Mouse (Mus musculus) megakaryocyte, embryonic 14.5 days (primary cell): ENCODE results near the gene Dph5. TPM values are rescaled to one million over a fixed set of nuclear protein-coding genes. Genes with fewer than 3 reads are reported as not detected.

ENCODE experiments used
- H3K27me3 ChIP-seq: replicated peaks from 2 replicates; pipeline ENCODE3; 2012; ENCODE audit warnings: inconsistent platforms
- H3K36me3 ChIP-seq: replicated peaks from 2 replicates; pipeline ENCODE3; 2012; ENCODE audit warnings: low read length, inconsistent platforms, mixed read lengths
- H3K4me1 ChIP-seq: 2 replicates; pipeline ENCODE4 v1.6.1; 2012; ENCODE audit warnings: inconsistent platforms
- H3K4me3 ChIP-seq: replicated peaks from 2 replicates; pipeline ENCODE3; 2012; ENCODE audit warnings: moderate library complexity, mild to moderate bottlenecking, inconsistent platforms
- H3K9me3 ChIP-seq: 2 replicates; pipeline ENCODE4 v1.6.1; 2012; ENCODE audit warnings: inconsistent platforms
- FLI1 ChIP-seq: IDR thresholded peaks from 2 replicates; pipeline ENCODE4 v1.6.1; 2012; ENCODE audit warnings: low read length, inconsistent platforms, mixed read lengths
- GATA1 ChIP-seq: IDR thresholded peaks from 3 replicates; pipeline ENCODE4 v1.6.1; 2012; ENCODE audit warnings: mixed read lengths, low read length, inconsistent platforms, borderline replicate concordance
- polyA plus RNA-seq: library from polyadenylated mRNA; stranded (reverse); fragments of >175 nt; gene quantifications from 2 replicates; pipeline ENCODE4 v1.2.3, GENCODE M21; 2012; ENCODE audit warnings: low replicate concordance; ENCODE audit not compliant: insufficient read depth

Gene Dph5
- polyA plus RNA-seq, 1 experiment, result 3.7 TPM

GRCm38 (mm10) chr3:115949220-115949920, 61.7 kb downstream of the Dph5 start:
- TF ChIP-seq FLI1, result no peak
- TF ChIP-seq GATA1, result no peak
- Histone ChIP-seq H3K4me3 (no peak overlapping the region), H3K36me3 (peaks cover 99% of the 10 kb centered on the region), H3K27me3 (no peaks in the 10 kb centered on the region), H3K9me3 (no peaks in the 10 kb centered on the region), H3K4me1 (peaks cover 14% of the 10 kb centered on the region)

- Histone ChIP-seq H3K4me1 (peaks cover 14% of the 10 kb centered on the region), H3K4me3 (no peak overlapping the region), H3K27me3 (no peaks in the 10 kb centered on the region), H3K36me3 (peaks cover 99% of the 10 kb centered on the region), H3K9me3 (no peaks in the 10 kb centered on the region)
- TF ChIP-seq FLI1 (no peak), GATA1 (no peak)
These were observed 62.6 kb downstream of the Dph5 start for GRCm38 (mm10) chr3:115949921-115950877.

GRCm38 (mm10) chr3:115951221-115951620, 63.6 kb downstream of the Dph5 start:
- Histone ChIP-seq H3K9me3 (no peaks in the 10 kb centered on the region), H3K27me3 (no peaks in the 10 kb centered on the region), H3K4me3 (no peak overlapping the region), H3K4me1 (peaks cover 14% of the 10 kb centered on the region), H3K36me3 (peaks cover 99% of the 10 kb centered on the region)
- no peak for TF ChIP-seq FLI1
- no peak for TF ChIP-seq GATA1

- TF ChIP-seq GATA1 (no peak), FLI1 (no peak)
- no peaks in the 10 kb centered on the region for H3K9me3 ChIP-seq
- H3K36me3 ChIP-seq, result peaks cover 99% of the 10 kb centered on the region
- H3K4me3 ChIP-seq, result no peak overlapping the region
- no peaks in the 10 kb centered on the region for H3K27me3 ChIP-seq
- H3K4me1 ChIP-seq, result peaks cover 13% of the 10 kb centered on the region
These were observed 64.7 kb downstream of the Dph5 start for GRCm38 (mm10) chr3:115952356-115952755.

GRCm38 (mm10) chr3:115953088-115953487, 65.5 kb downstream of the Dph5 start:
- H3K9me3 ChIP-seq, result no peaks in the 10 kb centered on the region
- peaks cover 99% of the 10 kb centered on the region for H3K36me3 ChIP-seq

GRCm38 (mm10) chr3:115957223-115957622, 69.6 kb downstream of the Dph5 start:
- no peak overlapping the region for H3K4me3 ChIP-seq

More at GRCm38 (mm10) chr3:115953088-115953487, 65.5 kb downstream of the Dph5 start:
- no peak for TF ChIP-seq GATA1
- no peak for TF ChIP-seq FLI1
- peaks cover 14% of the 10 kb centered on the region for H3K4me1 ChIP-seq
- no peak overlapping the region for H3K4me3 ChIP-seq
- no peaks in the 10 kb centered on the region for H3K27me3 ChIP-seq

GRCm38 (mm10) chr3:115961311-115962027, 73.8 kb downstream of the Dph5 start:
- no peak for TF ChIP-seq GATA1
- TF ChIP-seq FLI1, result no peak
- Histone ChIP-seq H3K4me1 (peaks cover 6% of the 10 kb centered on the region; the same call in 1 of the 2 replicates), H3K27me3 (no peaks in the 10 kb centered on the region), H3K4me3 (no peak overlapping the region), H3K36me3 (peaks cover 80% of the 10 kb centered on the region), H3K9me3 (no peaks in the 10 kb centered on the region)

More at GRCm38 (mm10) chr3:115957223-115957622, 69.6 kb downstream of the Dph5 start:
- Histone ChIP-seq H3K27me3 (no peaks in the 10 kb centered on the region), H3K9me3 (no peaks in the 10 kb centered on the region), H3K36me3 (peaks cover 85% of the 10 kb centered on the region), H3K4me1 (peaks cover 6% of the 10 kb centered on the region; the same call in 1 of the 2 replicates)
- TF ChIP-seq GATA1 (no peak), FLI1 (no peak)

- Histone ChIP-seq H3K27me3 (no peaks in the 10 kb centered on the region), H3K4me3 (no peak overlapping the region), H3K36me3 (peaks cover 79% of the 10 kb centered on the region), H3K4me1 (peaks cover 6% of the 10 kb centered on the region; the same call in 1 of the 2 replicates), H3K9me3 (no peaks in the 10 kb centered on the region)
- no peak for TF ChIP-seq GATA1
- no peak for TF ChIP-seq FLI1
These were observed 74.4 kb downstream of the Dph5 start for GRCm38 (mm10) chr3:115962028-115962415.

GRCm38 (mm10) chr3:115963597-115963996, 76.0 kb downstream of the Dph5 start:
- no peaks in the 10 kb centered on the region for H3K9me3 ChIP-seq
- TF ChIP-seq GATA1 (no peak), FLI1 (no peak)

More at GRCm38 (mm10) chr3:115963597-115963996, 76.0 kb downstream of the Dph5 start:
- no peak overlapping the region for H3K4me3 ChIP-seq
- H3K27me3 ChIP-seq, result no peaks in the 10 kb centered on the region
- peaks cover 4% of the 10 kb centered on the region; the same call in 1 of the 2 replicates for H3K4me1 ChIP-seq
- H3K36me3 ChIP-seq, result peaks cover 78% of the 10 kb centered on the region
